Mouse (Mus musculus) kidney, postnatal 0 days (tissue): Measurements from ENCODE around the gene Iqsec1. TPM values are rescaled to one million over a fixed set of nuclear protein-coding genes. Genes with fewer than 3 reads are reported as not detected.

Experiments used
- ATAC-seq: fragments of 200-750 bp; cut with Nextera tagmentation; replicated peaks from 2 replicates; pipeline ENCODE4 v1.8.0; 2017; ENCODE audit warnings: low read depth, moderate number of reproducible peaks, moderate TSS enrichment, moderate library complexity; ENCODE audit not compliant: low FRiP score
- DNase-seq: peaks from one replicate; pipeline ENCODE4 v3.0.0-alpha.2; 2016; ENCODE audit warnings: low spot score
- H3K27ac ChIP-seq: fragments of 300-500 bp; sonication (generic); 2 replicates; pipeline ENCODE4 v1.5.1; 2014; ENCODE audit warnings: mild to moderate bottlenecking
- H3K27me3 ChIP-seq: fragments of 300-500 bp; sonication (generic); 2 replicates; pipeline ENCODE4 v1.6.1; 2014; ENCODE audit warnings: low read length, mixed read lengths; ENCODE audit not compliant: insufficient read depth
- H3K36me3 ChIP-seq: fragments of 300-500 bp; sonication (generic); 2 replicates; pipeline ENCODE4 v1.6.1; 2014; ENCODE audit warnings: low read length, mixed read lengths; ENCODE audit not compliant: insufficient read depth
- H3K4me1 ChIP-seq: fragments of 300-500 bp; sonication (generic); replicated peaks from 2 replicates; pipeline ENCODE4 v1.6.1; 2014; ENCODE audit warnings: antibody characterized with exemption, low read length, mixed read lengths; ENCODE audit not compliant: insufficient read depth
- H3K4me2 ChIP-seq: fragments of 300-500 bp; sonication (generic); 2 replicates; pipeline ENCODE4 v1.6.1; 2014; ENCODE audit warnings: mild to moderate bottlenecking, low read length, moderate library complexity, mixed read lengths
- H3K4me3 ChIP-seq: fragments of 300-500 bp; sonication (generic); replicated peaks from 2 replicates; pipeline ENCODE4 v1.5.1; 2014; ENCODE audit warnings: low read depth, low read length
- H3K9ac ChIP-seq: fragments of 300-500 bp; sonication (generic); 2 replicates; pipeline ENCODE4 v1.6.1; 2014; ENCODE audit warnings: low read depth, low read length
- H3K9me3 ChIP-seq: fragments of 300-500 bp; sonication (generic); replicated peaks from 2 replicates; pipeline ENCODE4 v1.6.1; 2016; ENCODE audit warnings: low read length, inconsistent platforms, mixed read lengths
- CTCF ChIP-seq: IDR thresholded peaks from 2 replicates; pipeline ENCODE4 v1.5.1; 2016; ENCODE audit warnings: antibody characterized with exemption, low read depth, mild to moderate bottlenecking, moderate library complexity
- WGBS: fragments of 180-500 bp; shearing (Covaris S2); extraction: QIAGEN DNeasy Blood & Tissue Kit; methylation state at CpG from one replicate; pipeline ENCODE4 v1.1.7; 2014; 5-methylcytosine and 5-hydroxymethylcytosine counted together
- polyA plus RNA-seq: library from polyadenylated mRNA; unstranded; fragments of >200 nt; fragmentation: Nextera tagmentation; extraction: Ambion mirVana; gene quantifications from 2 replicates; pipeline ENCODE4 v1.2.1, GENCODE M21; 2015

The Iqsec1 gene
- polyA plus RNA-seq, 1 experiment from 2014 or later: 12.3 TPM

GRCm38 (mm10) chr6:90772120-90772519, 216.4 kb downstream of the Iqsec1 start:
- ATAC-seq (no peak), DNase-seq (no peak)
- TF ChIP-seq CTCF: no peak
- Histone ChIP-seq H3K27ac (no peak overlapping the region), H3K4me1 (no peaks in the 10 kb centered on the region; the same call in 1 of the 2 replicates), H3K4me3 (no peak overlapping the region), H3K4me2 (no peak overlapping the region), H3K36me3 (no peaks in the 10 kb centered on the region), H3K27me3 (no peaks in the 10 kb centered on the region), H3K9ac (no peak overlapping the region), H3K9me3 (no peaks in the 10 kb centered on the region)
- WGBS: 79% methylated on average over 5 of the region's 5 CpGs

- Histone ChIP-seq H3K4me2 (no peak overlapping the region), H3K4me1 (peaks cover 11% of the 10 kb centered on the region; the same call in 1 of the 2 replicates), H3K4me3 (no peak overlapping the region), H3K36me3 (no peaks in the 10 kb centered on the region), H3K9me3 (no peaks in the 10 kb centered on the region), H3K9ac (no peak overlapping the region), H3K27me3 (no peaks in the 10 kb centered on the region), H3K27ac (no peak overlapping the region)
- DNase-seq (peak; percentile 7), ATAC-seq (no peak)
- TF ChIP-seq CTCF: no peak
- 47% methylated on average over 2 of the region's 2 CpGs for WGBS
Measured at GRCm38 (mm10) chr6:90768526-90768925, 220.0 kb downstream of the Iqsec1 start.

- H3K4me3 ChIP-seq: no peak overlapping the region
- WGBS: 78% methylated on average over 1 of the region's 1 CpGs
- no peaks in the 10 kb centered on the region for H3K27me3 ChIP-seq
- H3K36me3 ChIP-seq: no peaks in the 10 kb centered on the region
- H3K9ac ChIP-seq: no peak overlapping the region
- DNase-seq (no peak), ATAC-seq (no peak)
- no peaks in the 10 kb centered on the region for H3K9me3 ChIP-seq
- no peak overlapping the region for H3K4me2 ChIP-seq
- TF ChIP-seq CTCF: no peak
- peaks cover 11% of the 10 kb centered on the region; the same call in 1 of the 2 replicates for H3K4me1 ChIP-seq
- H3K27ac ChIP-seq: no peak overlapping the region
Measured at GRCm38 (mm10) chr6:90767874-90768273, 220.6 kb downstream of the Iqsec1 start.

GRCm38 (mm10) chr6:90764753-90765152, 223.7 kb downstream of the Iqsec1 start:
- Histone ChIP-seq H3K27me3 (no peaks in the 10 kb centered on the region), H3K27ac (0 out of 2 replicates have a peak overlapping the region, but pooled peaks have one; percentile 63)
- TF ChIP-seq CTCF: no peak

GRCm38 (mm10) chr6:90763959-90764591, 224.4 kb downstream of the Iqsec1 start:
- DNase-seq (peak; percentile 87), ATAC-seq (peak; percentile 78)
- H3K9ac ChIP-seq: no peak overlapping the region
- no peak overlapping the region for H3K4me3 ChIP-seq
- peaks cover 11% of the 10 kb centered on the region; the same call in 1 of the 2 replicates for H3K4me1 ChIP-seq
- H3K27me3 ChIP-seq: no peaks in the 10 kb centered on the region
- H3K4me2 ChIP-seq: 0 out of 2 replicates have a peak overlapping the region, but pooled peaks have one; percentile 31
- H3K36me3 ChIP-seq: no peaks in the 10 kb centered on the region
- WGBS: 23% methylated on average over 18 of the region's 18 CpGs
- H3K27ac ChIP-seq: peak overlapping the region; percentile 63; the same call in 1 of the 2 replicates
- TF ChIP-seq CTCF: peak; percentile 29; the same call in 1 of the 2 replicates
- no peaks in the 10 kb centered on the region for H3K9me3 ChIP-seq

More at GRCm38 (mm10) chr6:90764753-90765152, 223.7 kb downstream of the Iqsec1 start:
- 79% methylated on average over 2 of the region's 2 CpGs for WGBS
- Histone ChIP-seq H3K4me3 (no peak overlapping the region), H3K4me1 (peaks cover 11% of the 10 kb centered on the region; the same call in 1 of the 2 replicates), H3K36me3 (no peaks in the 10 kb centered on the region), H3K9me3 (no peaks in the 10 kb centered on the region), H3K9ac (no peak overlapping the region), H3K4me2 (no peak overlapping the region)
- DNase-seq: no peak
- ATAC-seq: no peak

- no peak for TF ChIP-seq CTCF
- peaks cover 11% of the 10 kb centered on the region; the same call in 1 of the 2 replicates for H3K4me1 ChIP-seq
- no peak overlapping the region for H3K27ac ChIP-seq
- no peak overlapping the region for H3K9ac ChIP-seq
- H3K4me2 ChIP-seq: no peak overlapping the region
- no peaks in the 10 kb centered on the region for H3K9me3 ChIP-seq
- H3K27me3 ChIP-seq: no peaks in the 10 kb centered on the region
- WGBS: 56% methylated on average over 4 of the region's 4 CpGs
- peak; percentile 45; the same call in 1 of the 2 replicates for ATAC-seq
- no peak for DNase-seq
- no peaks in the 10 kb centered on the region for H3K36me3 ChIP-seq
- no peak overlapping the region for H3K4me3 ChIP-seq
Measured at GRCm38 (mm10) chr6:90763295-90763694, 225.2 kb downstream of the Iqsec1 start.
